Mouse (Mus musculus): Measurements from ENCODE around the gene Mrgpra9. TPM values are rescaled to one million over a fixed set of nuclear protein-coding genes. Genes with fewer than 3 reads are reported as not detected.
"Not testable (repeated sequence)": the region's sequence is repeated elsewhere in the genome, so short reads cannot be mapped to it uniquely, and the experiment has no call there.

The Mrgpra9 gene
- total RNA-seq (2014; rRNA removed) (not detected in 2 replicates), polyA plus RNA-seq (2012; rRNA removed) (not detected in 2 replicates)

DNA sequence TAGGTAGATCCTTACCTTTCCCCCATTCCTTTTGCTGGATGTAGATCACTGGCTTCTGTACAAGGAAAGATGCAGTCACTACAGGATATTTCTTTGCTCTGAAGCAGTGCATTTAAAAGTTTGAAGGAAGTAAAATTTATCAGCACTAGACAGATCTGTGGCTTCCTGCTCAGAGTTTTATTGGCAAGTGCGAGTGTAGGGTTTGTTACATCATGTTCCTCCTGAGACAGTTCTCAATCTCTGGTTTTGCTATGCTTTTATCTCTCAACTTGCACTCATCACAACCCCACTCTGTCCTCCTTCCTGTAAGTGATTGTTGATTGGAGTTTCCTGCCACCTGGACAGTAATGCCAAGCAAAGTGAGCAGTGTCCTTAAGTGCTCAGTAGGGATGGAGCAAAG is at the start of gene Mrgpra9:
Gene Mrgpra9 (minus strand): TSS at position 79 of the 400 bp plus-strand sequence.
- 49% methylated on average over 1 of the region's 1 CpGs for WGBS
- Histone ChIP-seq H3K27ac (replicated peaks; ENCODE audit: insufficient read depth, low read depth, low read length) (no peak within 1 kb of the TSS), H3K79me2 (ENCODE audit: control insufficient read depth, insufficient read depth, low read length) (no peaks in the 10 kb centered on the region), H3K36me3 (ENCODE audit: control insufficient read depth, insufficient read depth, low read length) (no peaks in the 10 kb centered on the region), H3K4me1 (ENCODE audit: control insufficient read depth, insufficient read depth, low read length) (no peaks in the 10 kb centered on the region), H3K9ac (ENCODE audit: low read depth, low read length) (no peak within 1 kb of the TSS), H3K27me3 (ENCODE audit: control insufficient read depth, insufficient read depth, low read length) (no peaks in the 10 kb centered on the region), H3K4me3 (ENCODE audit: insufficient read depth, low read depth, low read length) (no peak within 1 kb of the TSS)
- no peak for DNase-seq (ENCODE audit: extremely low read depth, low read depth, low spot score)
- TF ChIP-seq CTCF (IDR thresholded peaks at IDR 0.05; ENCODE audit: low read depth, low read length) (no peak), POLR2A (IDR thresholded peaks at IDR 0.05; ENCODE audit: extremely low read depth, insufficient read depth, low read length) (no peak)

DNA sequence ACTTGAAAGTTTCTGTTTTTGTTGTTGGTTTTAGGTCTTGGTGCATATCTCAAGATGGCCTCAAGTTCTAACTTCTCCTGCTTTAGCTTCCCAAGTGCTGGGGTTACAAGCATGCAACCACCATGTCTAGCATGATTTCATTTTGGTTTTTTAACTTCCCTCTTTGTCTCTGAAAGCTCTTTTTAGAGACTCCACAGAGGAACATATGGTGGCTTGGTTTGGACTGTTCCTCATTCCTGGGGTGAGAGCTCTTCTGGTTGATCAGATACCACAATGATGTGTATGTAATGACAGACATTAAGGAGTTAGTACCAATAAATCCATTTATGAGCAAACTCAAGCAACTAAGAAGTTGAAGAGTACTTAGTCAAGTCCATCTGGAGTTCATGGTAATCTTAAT is 47.0 kb upstream of the Mrgpra9 start:
- not testable (repeated sequence) for H3K79me2 ChIP-seq (ENCODE audit: control insufficient read depth, insufficient read depth, low read length); H3K4me3 ChIP-seq (ENCODE audit: insufficient read depth, low read depth, low read length); DNase-seq (ENCODE audit: extremely low read depth, low read depth, low spot score); H3K27ac ChIP-seq (replicated peaks; ENCODE audit: insufficient read depth, low read depth, low read length); H3K36me3 ChIP-seq (ENCODE audit: control insufficient read depth, insufficient read depth, low read length); H3K9ac ChIP-seq (ENCODE audit: low read depth, low read length); H3K4me1 ChIP-seq (ENCODE audit: control insufficient read depth, insufficient read depth, low read length); H3K27me3 ChIP-seq (ENCODE audit: control insufficient read depth, insufficient read depth, low read length)

DNA sequence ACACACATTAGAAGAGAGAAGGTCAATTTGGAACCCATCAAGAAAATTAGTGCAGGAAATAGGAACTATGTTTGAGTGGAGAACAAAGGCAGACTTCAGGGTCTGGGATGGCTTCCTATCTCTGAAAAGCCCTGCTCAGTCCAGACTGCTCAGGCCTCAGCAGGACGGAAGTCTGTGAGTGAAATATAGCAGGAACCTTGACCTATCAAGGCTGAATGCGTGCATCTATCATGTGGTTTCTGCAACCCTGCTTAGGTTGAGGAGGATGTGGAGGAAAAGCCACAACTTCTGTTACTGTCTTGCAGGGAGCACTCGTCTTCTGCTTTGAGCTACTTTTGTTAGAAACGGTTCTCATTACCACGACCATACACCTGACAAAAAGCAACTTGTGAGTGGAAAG is 18.9 kb upstream of the Mrgpra9 start:
- not testable (repeated sequence) for H3K4me3 ChIP-seq (ENCODE audit: insufficient read depth, low read depth, low read length); H3K27ac ChIP-seq (replicated peaks; ENCODE audit: insufficient read depth, low read depth, low read length); H3K79me2 ChIP-seq (ENCODE audit: control insufficient read depth, insufficient read depth, low read length); H3K9ac ChIP-seq (ENCODE audit: low read depth, low read length); H3K36me3 ChIP-seq (ENCODE audit: control insufficient read depth, insufficient read depth, low read length); H3K4me1 ChIP-seq (ENCODE audit: control insufficient read depth, insufficient read depth, low read length); DNase-seq (ENCODE audit: extremely low read depth, low read depth, low spot score); H3K27me3 ChIP-seq (ENCODE audit: control insufficient read depth, insufficient read depth, low read length)
- WGBS, result 67% methylated on average over 5 of the region's 5 CpGs

DNA sequence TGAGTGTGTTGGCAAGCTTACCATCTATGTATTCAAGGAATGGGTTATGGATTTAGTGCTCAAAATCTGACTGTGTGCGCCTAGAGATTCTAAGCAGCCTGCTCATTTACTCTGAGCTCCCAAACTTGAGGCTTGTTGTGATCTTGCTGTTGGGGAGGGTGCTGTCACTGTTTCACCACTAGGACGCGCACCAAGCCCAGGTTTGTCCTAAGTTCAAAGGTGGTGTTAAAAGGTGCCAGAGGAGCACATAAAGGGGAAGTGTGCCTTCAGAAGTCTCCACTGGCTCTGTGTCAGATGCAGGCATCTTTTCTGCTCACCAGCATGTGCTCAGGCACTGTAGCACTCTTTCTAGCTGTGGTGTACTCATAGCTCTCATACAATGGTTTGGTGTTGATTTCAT is 8.0 kb downstream of the Mrgpra9 start:
- no peak for TF ChIP-seq POLR2A (IDR thresholded peaks at IDR 0.05; ENCODE audit: extremely low read depth, insufficient read depth, low read length)
- TF ChIP-seq CTCF (IDR thresholded peaks at IDR 0.05; ENCODE audit: low read depth, low read length), result no peak
- no peak overlapping the region for H3K27ac ChIP-seq (replicated peaks; ENCODE audit: insufficient read depth, low read depth, low read length)
- no peak overlapping the region for H3K9ac ChIP-seq (ENCODE audit: low read depth, low read length)
- WGBS, result 44% methylated on average over 3 of the region's 3 CpGs
- H3K4me1 ChIP-seq (ENCODE audit: control insufficient read depth, insufficient read depth, low read length), result no peaks in the 10 kb centered on the region
- DNase-seq (ENCODE audit: extremely low read depth, low read depth, low spot score), result no peak
- H3K27me3 ChIP-seq (ENCODE audit: control insufficient read depth, insufficient read depth, low read length), result no peaks in the 10 kb centered on the region
- no peak overlapping the region for H3K4me3 ChIP-seq (ENCODE audit: insufficient read depth, low read depth, low read length)
- no peaks in the 10 kb centered on the region for H3K79me2 ChIP-seq (ENCODE audit: control insufficient read depth, insufficient read depth, low read length)
- no peaks in the 10 kb centered on the region for H3K36me3 ChIP-seq (ENCODE audit: control insufficient read depth, insufficient read depth, low read length)

DNA sequence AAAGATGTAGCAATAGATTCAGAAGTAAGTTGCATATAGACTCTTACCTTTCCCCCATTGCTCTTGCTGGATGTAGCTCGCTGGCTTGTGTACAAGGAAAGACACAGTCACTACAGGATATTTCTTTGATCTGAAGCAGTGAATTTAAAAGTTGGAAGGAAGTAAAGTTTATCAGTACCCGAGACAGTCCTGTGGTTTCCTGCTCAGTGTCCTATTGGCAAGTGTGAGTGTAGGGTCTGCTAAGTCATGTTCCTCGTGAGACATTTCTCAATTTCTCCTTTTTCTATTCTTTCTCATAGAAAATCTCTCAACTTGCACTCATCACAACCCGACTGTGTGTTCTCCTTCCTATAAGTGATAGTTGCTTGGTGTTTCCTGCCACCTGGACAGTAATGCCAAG is 47.8 kb downstream of the Mrgpra9 start, which contains the start of gene Mrgpra6:
Gene Mrgpra6 (minus strand): TSS at position 91 of the 400 bp plus-strand sequence.
- Histone ChIP-seq H3K4me3 (ENCODE audit: insufficient read depth, low read depth, low read length) (no peak within 1 kb of the TSS), H3K79me2 (ENCODE audit: control insufficient read depth, insufficient read depth, low read length) (no peaks in the 10 kb centered on the region), H3K9ac (ENCODE audit: low read depth, low read length) (no peak within 1 kb of the TSS), H3K27me3 (ENCODE audit: control insufficient read depth, insufficient read depth, low read length) (no peaks in the 10 kb centered on the region), H3K4me1 (ENCODE audit: control insufficient read depth, insufficient read depth, low read length) (no peaks in the 10 kb centered on the region), H3K27ac (replicated peaks; ENCODE audit: insufficient read depth, low read depth, low read length) (no peak within 1 kb of the TSS), H3K36me3 (ENCODE audit: control insufficient read depth, insufficient read depth, low read length) (no peaks in the 10 kb centered on the region)
- DNase-seq (ENCODE audit: extremely low read depth, low read depth, low spot score), result no peak
- 55% methylated on average over 4 of the region's 4 CpGs for WGBS
- TF ChIP-seq POLR2A (IDR thresholded peaks at IDR 0.05; ENCODE audit: extremely low read depth, insufficient read depth, low read length) (no peak), CTCF (IDR thresholded peaks at IDR 0.05; ENCODE audit: low read depth, low read length) (no peak)

DNA sequence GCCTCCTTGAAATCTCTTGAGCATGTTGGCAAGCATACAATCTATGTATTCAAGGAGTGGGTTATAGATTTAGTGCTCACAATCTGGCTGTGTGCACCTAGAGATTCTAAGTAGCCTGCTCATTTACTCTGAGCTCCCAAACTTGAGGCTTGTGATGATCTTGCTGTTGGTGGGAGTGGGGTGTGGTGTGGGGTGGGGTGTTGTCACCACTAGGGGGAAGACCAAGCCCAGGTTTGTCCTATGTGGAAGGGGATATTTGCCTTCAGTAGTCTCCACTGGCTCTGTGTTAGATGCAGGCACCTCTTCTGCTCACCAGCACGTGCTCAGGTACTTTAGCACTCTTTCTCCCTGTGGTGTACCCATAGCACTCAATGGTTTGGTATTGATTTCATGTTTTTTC is 57.4 kb downstream of the Mrgpra9 start:
- Histone ChIP-seq H3K4me1 (ENCODE audit: control insufficient read depth, insufficient read depth, low read length) (no peaks in the 10 kb centered on the region), H3K4me3 (ENCODE audit: insufficient read depth, low read depth, low read length) (no peak overlapping the region), H3K79me2 (ENCODE audit: control insufficient read depth, insufficient read depth, low read length) (no peaks in the 10 kb centered on the region), H3K9ac (ENCODE audit: low read depth, low read length) (no peak overlapping the region), H3K27me3 (ENCODE audit: control insufficient read depth, insufficient read depth, low read length) (no peaks in the 10 kb centered on the region), H3K27ac (replicated peaks; ENCODE audit: insufficient read depth, low read depth, low read length) (no peak overlapping the region), H3K36me3 (ENCODE audit: control insufficient read depth, insufficient read depth, low read length) (no peaks in the 10 kb centered on the region)
- WGBS, result 55% methylated on average over 1 of the region's 1 CpGs
- TF ChIP-seq CTCF (IDR thresholded peaks at IDR 0.05; ENCODE audit: low read depth, low read length) (no peak), POLR2A (IDR thresholded peaks at IDR 0.05; ENCODE audit: extremely low read depth, insufficient read depth, low read length) (no peak)
- DNase-seq (ENCODE audit: extremely low read depth, low read depth, low spot score), result no peak

Other genes with a start within 250 kb of the Mrgpra9 start
- gene Spty2d1, start 244.4 kb downstream of the Mrgpra9 start, total RNA-seq (2014; rRNA removed), result 7.5 and 7.6 TPM in 2 replicates
- 2.9 and 3.2 TPM in 2 replicates for gene Spty2d1, start 244.4 kb downstream of the Mrgpra9 start, polyA plus RNA-seq (2012; rRNA removed)
- gene Tmem86a, start 202.2 kb downstream of the Mrgpra9 start, total RNA-seq (2014; rRNA removed), result 5.7 and 7.0 TPM in 2 replicates
- gene Tmem86a, start 202.2 kb downstream of the Mrgpra9 start, polyA plus RNA-seq (2012; rRNA removed), result 9.1 and 16.1 TPM in 2 replicates
- gene Ptpn5, start 119.2 kb downstream of the Mrgpra9 start, total RNA-seq (2014; rRNA removed), result not detected in 2 replicates
- gene Ptpn5, start 119.2 kb downstream of the Mrgpra9 start, polyA plus RNA-seq (2012; rRNA removed), result 0.02 TPM in 1 of 2 replicates, not detected in the other
- not detected in 2 replicates for gene Mrgpra6, start 47.9 kb downstream of the Mrgpra9 start, total RNA-seq (2014; rRNA removed)
- gene Mrgpra6, start 47.9 kb downstream of the Mrgpra9 start, polyA plus RNA-seq (2012; rRNA removed), result not detected in 2 replicates
- not detected in 2 replicates for gene Mrgpra1, start 101.4 kb upstream of the Mrgpra9 start, total RNA-seq (2014; rRNA removed)
- gene Mrgpra1, start 101.4 kb upstream of the Mrgpra9 start, polyA plus RNA-seq (2012; rRNA removed), result not detected in 2 replicates
- gene Mrgpra2a, start 199.3 kb upstream of the Mrgpra9 start, total RNA-seq (2014; rRNA removed), result not detected in 2 replicates
- not detected in 2 replicates for gene Mrgpra2a, start 199.3 kb upstream of the Mrgpra9 start, polyA plus RNA-seq (2012; rRNA removed)

All from liver, adult 2 months (tissue).